Comparison of ENCODE assay signal across 14 mouse cellular contexts in genomic region chr4:149247156-149247633, GRCm38 (mm10).
DNase-seq lines count a peak whose midpoint lies in the region; ATAC-seq and TF ChIP-seq lines count a peak whose summit lies in the region.
"Had no signal": no experiment of that assay in that cellular context is flagged by ENCODE, and none has a peak within 500 bp of the region (broad histone marks: within the 10 kb centered on the region; RNA-seq: fewer than 3 reads in every experiment).

No protein-coding gene starts in this region.

- ATAC-seq in hindbrain, embryonic 14.5 days (ENCODE audit: low FRiP score) = no peak
- peak; percentile 65 for ATAC-seq in neural tube, embryonic 12.5 days (ENCODE audit: low FRiP score, low read depth)
- ATAC-seq in heart, embryonic 12.5 days (ENCODE audit: insufficient number of reproducible peaks, low FRiP score) = no peak
- ATAC-seq: intestine, embryonic 16.5 days had no signal

- peaks cover 97% of the 10 kb centered on the region for H3K36me3 ChIP-seq in hindbrain, embryonic 14.5 days (replicated peaks; ENCODE audit: control insufficient read depth, insufficient read depth)
- peaks cover 71% of the 10 kb centered on the region for H3K36me3 ChIP-seq in neural tube, embryonic 12.5 days
- H3K36me3 ChIP-seq in heart, embryonic 12.5 days = peaks cover 79% of the 10 kb centered on the region

- H3K27ac ChIP-seq in left cerebral cortex, adult 2 months = peak overlapping the region; percentile 65
- peak overlapping the region; percentile 84 for H3K27ac ChIP-seq in hindbrain, embryonic 14.5 days
- peak overlapping the region; percentile 42; the same call in 1 of the 2 replicates for H3K27ac ChIP-seq in neural tube, embryonic 12.5 days
- no peak overlapping the region for H3K27ac ChIP-seq in heart, embryonic 12.5 days (ENCODE audit: poor library complexity, severe bottlenecking)
- H3K27ac ChIP-seq: embryonic facial prominence, embryonic 15.5 days; heart, adult 2 months; liver, embryonic 15.5 days had no signal

- no peak overlapping the region; the same call in 1 of the 2 replicates for H3K9ac ChIP-seq in hindbrain, embryonic 14.5 days
- no peak overlapping the region for H3K9ac ChIP-seq in neural tube, embryonic 12.5 days
- no peak overlapping the region for H3K9ac ChIP-seq in heart, embryonic 12.5 days
- H3K9ac ChIP-seq: embryonic facial prominence, embryonic 15.5 days; liver, embryonic 15.5 days had no signal

- H3K4me1 ChIP-seq in hindbrain, embryonic 14.5 days (replicated peaks; ENCODE audit: control insufficient read depth, insufficient read depth, low read length) = peaks cover 6% of the 10 kb centered on the region; the same call in 1 of the 2 replicates
- H3K4me1 ChIP-seq in neural tube, embryonic 12.5 days = peaks cover 12% of the 10 kb centered on the region
- no peaks in the 10 kb centered on the region for H3K4me1 ChIP-seq in heart, embryonic 12.5 days (replicated peaks)
- H3K4me1 ChIP-seq: embryonic facial prominence, embryonic 15.5 days; liver, embryonic 15.5 days had no signal

- 11% methylated on average over 8 of the region's 8 CpGs for WGBS in hindbrain, embryonic 14.5 days
- 23% methylated on average over 8 of the region's 8 CpGs for WGBS in neural tube, embryonic 12.5 days
- WGBS in heart, embryonic 12.5 days = 74% methylated on average over 8 of the region's 8 CpGs

- H3K4me3 ChIP-seq in left cerebral cortex, adult 2 months = no peak overlapping the region
- H3K4me3 ChIP-seq in hindbrain, embryonic 14.5 days (replicated peaks; ENCODE audit: low read length) = no peak overlapping the region
- H3K4me3 ChIP-seq in neural tube, embryonic 12.5 days = no peak overlapping the region
- no peak overlapping the region for H3K4me3 ChIP-seq in heart, embryonic 12.5 days
- H3K4me3 ChIP-seq: embryonic facial prominence, embryonic 15.5 days; heart, adult 2 months; liver, embryonic 15.5 days had no signal

- H3K9me3 ChIP-seq in hindbrain, embryonic 14.5 days (ENCODE audit: control insufficient read depth, low read length) = no peaks in the 10 kb centered on the region
- no peaks in the 10 kb centered on the region for H3K9me3 ChIP-seq in neural tube, embryonic 12.5 days
- H3K9me3 ChIP-seq in heart, embryonic 12.5 days (replicated peaks) = no peaks in the 10 kb centered on the region
- H3K9me3 ChIP-seq: embryonic facial prominence, embryonic 15.5 days; liver, embryonic 15.5 days had no signal

- H3K27me3 ChIP-seq in hindbrain, embryonic 14.5 days (ENCODE audit: control insufficient read depth, insufficient read depth, low read length) = no peaks in the 10 kb centered on the region
- H3K27me3 ChIP-seq in neural tube, embryonic 12.5 days (replicated peaks) = no peaks in the 10 kb centered on the region
- no peaks in the 10 kb centered on the region for H3K27me3 ChIP-seq in heart, embryonic 12.5 days (replicated peaks)
- H3K27me3 ChIP-seq: embryonic facial prominence, embryonic 15.5 days; liver, embryonic 15.5 days had no signal

- H3K4me2 ChIP-seq in hindbrain, embryonic 14.5 days (replicated peaks) = no peak overlapping the region
- H3K4me2 ChIP-seq in neural tube, embryonic 12.5 days (replicated peaks) = 0 out of 2 replicates have a peak overlapping the region, but pooled peaks have one; percentile 16
- H3K4me2 ChIP-seq in heart, embryonic 12.5 days = no peak overlapping the region
- H3K4me2 ChIP-seq: embryonic facial prominence, embryonic 15.5 days; liver, embryonic 15.5 days had no signal

- DNase-seq in left cerebral cortex, adult 2 months (ENCODE audit: extremely low spot score in 1 of 2, low spot score in 2 of 2) = no peak
- no peak for DNase-seq in left cerebral cortex, postnatal 10 days (ENCODE audit: extremely low spot score in 1 of 2, low spot score in 2 of 2)
- DNase-seq in embryo, embryonic 9.5 days (ENCODE audit: extremely low spot score) = peak; percentile 20
- no peak for DNase-seq in hindbrain, embryonic 14.5 days (ENCODE audit: low spot score)
- no peak for DNase-seq in lung, postnatal 36 days
- no peak for DNase-seq in heart, adult 9 months (ENCODE audit: low spot score in 2 of 2)
- DNase-seq: heart, adult 2 months; spleen, adult 18-20 months; thymus, postnatal 14 days had no signal

- no peak for TF ChIP-seq CTCF in left cerebral cortex, adult 2 months (IDR thresholded peaks at IDR 0.05)

- intact Hi-C loops in left cerebral cortex, adult 2 months (cut with DNase I) = no loop called here
- intact Hi-C loops in left cerebral cortex, postnatal 10 days (cut with DNase I) = no loop called here
